Mouse (Mus musculus): ENCODE results near the gene Olfr1024. TPM values are rescaled to one million over a fixed set of nuclear protein-coding genes. Genes with fewer than 3 reads are reported as not detected.

The Olfr1024 gene
- polyA plus RNA-seq (2015; fragmentation: Nextera tagmentation; extraction: Ambion mirVana), result not detected in 2 replicates

DNA sequence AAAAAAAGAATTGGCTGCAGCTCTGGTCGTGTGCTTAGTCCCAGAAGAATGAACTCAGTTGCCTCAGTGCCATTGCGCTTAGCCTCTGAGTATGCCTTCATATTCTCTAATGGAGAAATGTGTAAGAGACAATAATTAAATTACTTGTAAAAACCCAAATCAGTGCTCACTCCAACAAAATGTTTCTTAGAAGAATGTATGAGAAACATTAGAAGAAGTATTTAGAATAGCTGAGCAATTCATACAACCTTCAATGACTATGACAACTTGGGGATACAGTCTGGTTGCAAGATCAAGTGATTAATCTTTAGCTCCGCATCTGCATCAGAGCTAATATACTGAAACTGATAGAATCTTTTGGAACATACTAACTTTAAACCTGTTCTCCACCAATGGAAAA lies at the start of gene Olfr1024:
Gene Olfr1024, minus strand, starts transcription at position 101 of the 400 bp plus-strand sequence.
- Histone ChIP-seq H3K4me3 (ENCODE audit: low read length) (no peak within 1 kb of the TSS), H3K27ac (ENCODE audit: low read length) (no peak within 1 kb of the TSS), H3K36me3 (ENCODE audit: control insufficient read depth, insufficient read depth, low read length) (no peaks in the 10 kb centered on the region), H3K9ac (ENCODE audit: low read length) (no peak within 1 kb of the TSS), H3K4me1 (replicated peaks; ENCODE audit: control insufficient read depth, insufficient read depth, low read length) (no peaks in the 10 kb centered on the region), H3K9me3 (ENCODE audit: control insufficient read depth, low read length) (no peaks in the 10 kb centered on the region), H3K4me2 (ENCODE audit: low read depth, low read length) (no peak within 1 kb of the TSS), H3K27me3 (ENCODE audit: control insufficient read depth, insufficient read depth, low read depth, low read length) (no peaks in the 10 kb centered on the region)
- 85% methylated on average over 3 of the region's 3 CpGs for WGBS
- no peak for ATAC-seq (ENCODE audit: low read depth)

DNA sequence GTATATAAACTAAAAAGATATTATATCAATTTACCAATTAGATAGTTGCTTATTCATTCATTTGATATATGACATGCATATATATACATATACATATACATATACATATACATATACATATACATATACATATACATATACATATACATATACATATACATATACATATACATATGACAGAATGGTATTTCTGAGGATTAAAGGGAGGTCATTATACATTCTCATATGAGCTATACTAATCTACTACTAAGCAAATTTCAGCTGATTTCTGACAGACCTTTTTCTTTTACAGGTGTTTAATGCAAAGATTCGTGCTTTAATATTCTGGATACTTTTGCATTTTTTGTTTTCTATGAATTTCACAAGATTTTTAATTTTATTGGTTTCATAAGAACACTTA lies 45.3 kb upstream of the Olfr1024 start, which contains the start of gene Olfr1028:
Gene Olfr1028, plus strand, starts transcription at position 301 of the 400 bp plus-strand sequence.
- H3K9me3 ChIP-seq (ENCODE audit: control insufficient read depth, low read length), result no peaks in the 10 kb centered on the region
- no peaks in the 10 kb centered on the region for H3K36me3 ChIP-seq (ENCODE audit: control insufficient read depth, insufficient read depth, low read length)
- no peaks in the 10 kb centered on the region for H3K4me1 ChIP-seq (replicated peaks; ENCODE audit: control insufficient read depth, insufficient read depth, low read length)
- H3K27me3 ChIP-seq (ENCODE audit: control insufficient read depth, insufficient read depth, low read depth, low read length), result no peaks in the 10 kb centered on the region
- no peak within 1 kb of the TSS for H3K9ac ChIP-seq (ENCODE audit: low read length)
- no peak within 1 kb of the TSS for H3K4me3 ChIP-seq (ENCODE audit: low read length)
- no peak within 1 kb of the TSS for H3K4me2 ChIP-seq (ENCODE audit: low read depth, low read length)
- no peak within 1 kb of the TSS for H3K27ac ChIP-seq (ENCODE audit: low read length)
- WGBS, result 55% methylated on average over 1 of the region's 1 CpGs
- no peak for ATAC-seq (ENCODE audit: low read depth)

DNA sequence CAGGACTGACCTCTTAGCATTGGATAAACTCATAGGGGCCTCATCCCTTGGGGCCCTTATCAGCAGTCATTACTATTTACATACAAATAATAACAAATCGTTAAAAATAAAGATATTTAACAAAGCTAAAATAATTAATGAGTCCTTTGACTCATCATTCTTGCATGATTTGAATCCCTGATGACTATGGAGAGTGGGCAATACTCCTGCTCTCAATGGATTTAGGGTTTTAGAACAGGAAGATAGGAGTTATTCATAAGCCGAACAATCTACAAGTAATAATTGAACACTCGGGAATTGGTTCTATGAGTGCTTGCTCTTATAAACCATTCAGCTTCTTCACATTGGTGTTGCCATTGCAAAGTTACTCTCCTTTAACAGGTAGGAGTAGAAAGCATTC lies 16.4 kb upstream of the Olfr1024 start, which contains the start of gene Olfr1026:
Gene Olfr1026, plus strand, starts transcription at position 301 of the 400 bp plus-strand sequence.
- no peak within 1 kb of the TSS for H3K4me3 ChIP-seq (ENCODE audit: low read length)
- 78% methylated on average over 3 of the region's 3 CpGs for WGBS
- no peak within 1 kb of the TSS for H3K27ac ChIP-seq (ENCODE audit: low read length)
- ATAC-seq (ENCODE audit: low read depth), result no peak
- H3K4me2 ChIP-seq (ENCODE audit: low read depth, low read length), result no peak within 1 kb of the TSS
- no peaks in the 10 kb centered on the region for H3K4me1 ChIP-seq (replicated peaks; ENCODE audit: control insufficient read depth, insufficient read depth, low read length)
- no peaks in the 10 kb centered on the region for H3K9me3 ChIP-seq (ENCODE audit: control insufficient read depth, low read length)
- H3K27me3 ChIP-seq (ENCODE audit: control insufficient read depth, insufficient read depth, low read depth, low read length), result no peaks in the 10 kb centered on the region
- no peak within 1 kb of the TSS for H3K9ac ChIP-seq (ENCODE audit: low read length)
- no peaks in the 10 kb centered on the region for H3K36me3 ChIP-seq (ENCODE audit: control insufficient read depth, insufficient read depth, low read length)

DNA sequence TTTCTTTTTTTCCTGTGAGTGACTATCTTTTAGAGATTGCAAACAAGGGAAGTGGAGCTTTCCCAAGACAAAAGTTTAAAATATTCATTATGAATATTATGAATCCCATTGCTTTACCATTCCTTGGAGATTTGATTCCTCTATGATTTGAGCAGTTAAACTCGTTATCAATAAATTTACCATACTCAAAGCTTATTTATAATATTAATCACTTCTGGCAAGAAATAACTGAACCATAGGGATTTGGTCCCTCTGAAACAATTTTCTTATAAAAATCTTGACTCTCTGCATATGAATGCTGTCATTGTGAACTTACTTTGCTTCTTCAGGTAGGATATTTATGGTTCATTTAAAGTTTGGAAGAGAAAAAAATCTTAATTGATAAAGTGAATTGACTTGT lies 10.0 kb upstream of the Olfr1024 start, which contains the start of gene Olfr1025-ps1:
Gene Olfr1025-ps1, plus strand, starts transcription at position 301 of the 400 bp plus-strand sequence.
- Histone ChIP-seq H3K4me3 (ENCODE audit: low read length) (no peak within 1 kb of the TSS), H3K9me3 (ENCODE audit: control insufficient read depth, low read length) (no peaks in the 10 kb centered on the region), H3K9ac (ENCODE audit: low read length) (no peak within 1 kb of the TSS), H3K36me3 (ENCODE audit: control insufficient read depth, insufficient read depth, low read length) (no peaks in the 10 kb centered on the region), H3K4me2 (ENCODE audit: low read depth, low read length) (no peak within 1 kb of the TSS), H3K27me3 (ENCODE audit: control insufficient read depth, insufficient read depth, low read depth, low read length) (no peaks in the 10 kb centered on the region), H3K4me1 (replicated peaks; ENCODE audit: control insufficient read depth, insufficient read depth, low read length) (no peaks in the 10 kb centered on the region), H3K27ac (ENCODE audit: low read length) (no peak within 1 kb of the TSS)
- no peak for ATAC-seq (ENCODE audit: low read depth)
- WGBS, result 46% methylated on average over 1 of the region's 1 CpGs

DNA sequence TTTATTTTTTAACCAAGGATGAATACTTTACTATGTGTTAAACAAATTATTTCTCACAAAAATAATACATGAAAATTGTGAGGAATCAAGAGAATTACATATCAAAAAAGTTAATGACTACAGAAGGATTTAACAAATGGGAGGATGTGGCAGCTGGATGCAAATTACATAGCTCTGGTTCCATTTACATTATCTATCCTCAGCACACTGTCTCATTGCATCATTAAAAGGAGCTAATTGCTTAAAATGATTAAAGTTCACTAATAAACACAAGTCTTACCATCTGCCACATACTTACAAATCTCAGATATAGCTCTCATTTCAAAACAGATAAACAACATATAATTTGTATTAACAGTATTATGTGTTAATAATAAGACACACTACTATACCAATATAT lies 8.3 kb upstream of the Olfr1024 start:
- Histone ChIP-seq H3K9ac (ENCODE audit: low read length) (no peak overlapping the region), H3K4me1 (replicated peaks; ENCODE audit: control insufficient read depth, insufficient read depth, low read length) (no peaks in the 10 kb centered on the region), H3K27ac (ENCODE audit: low read length) (no peak overlapping the region), H3K36me3 (ENCODE audit: control insufficient read depth, insufficient read depth, low read length) (no peaks in the 10 kb centered on the region), H3K9me3 (ENCODE audit: control insufficient read depth, low read length) (no peaks in the 10 kb centered on the region), H3K27me3 (ENCODE audit: control insufficient read depth, insufficient read depth, low read depth, low read length) (no peaks in the 10 kb centered on the region), H3K4me2 (ENCODE audit: low read depth, low read length) (no peak overlapping the region), H3K4me3 (ENCODE audit: low read length) (no peak overlapping the region)
- no peak for ATAC-seq (ENCODE audit: low read depth)

DNA sequence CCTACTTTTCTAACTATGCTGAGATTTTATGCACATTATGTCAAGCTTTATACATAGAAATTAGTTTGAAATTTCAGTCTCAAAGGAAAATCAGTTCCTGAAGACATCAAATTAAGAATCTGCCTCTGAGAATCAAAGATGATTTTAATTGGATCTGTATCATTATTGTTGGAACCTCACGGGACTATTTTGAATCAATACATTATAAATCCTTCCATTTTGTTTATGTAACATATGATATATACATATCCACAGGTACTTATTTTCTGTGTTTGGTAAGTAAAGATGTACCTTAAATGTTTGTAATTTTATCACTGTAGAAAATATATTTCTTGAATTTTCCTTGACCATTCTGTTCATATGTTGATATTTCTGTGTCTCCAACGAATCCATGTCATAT lies 19.5 kb downstream of the Olfr1024 start, which contains the start of gene Olfr1023:
Gene Olfr1023, plus strand, starts transcription at position 301 of the 400 bp plus-strand sequence.
- WGBS, result 57% methylated on average over 2 of the region's 2 CpGs
- no peak within 1 kb of the TSS for H3K4me2 ChIP-seq (ENCODE audit: low read depth, low read length)

DNA sequence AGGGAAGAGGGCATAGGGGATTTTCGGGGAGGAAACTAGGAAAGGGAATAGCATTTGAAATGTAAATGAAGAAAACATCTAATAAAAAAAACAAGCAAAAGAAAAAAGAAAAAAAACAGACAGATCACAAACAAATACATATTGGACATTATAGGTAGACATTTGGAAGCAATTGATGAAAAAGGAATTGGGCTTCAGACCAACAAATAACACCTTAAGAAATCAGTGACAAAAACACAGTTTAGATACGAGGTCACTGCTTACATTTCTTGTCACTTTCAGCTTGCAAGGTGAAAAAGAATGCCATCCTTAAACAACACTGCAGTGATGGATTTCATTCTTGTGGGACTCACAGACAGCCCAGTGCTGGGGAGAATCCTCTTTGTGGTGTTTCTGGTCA lies 36.6 kb downstream of the Olfr1024 start, which contains the start of gene Olfr1022:
Gene Olfr1022, plus strand, starts transcription at position 301 of the 400 bp plus-strand sequence.
- Histone ChIP-seq H3K4me2 (ENCODE audit: low read depth, low read length) (no peak within 1 kb of the TSS), H3K4me3 (ENCODE audit: low read length) (no peak within 1 kb of the TSS), H3K9ac (ENCODE audit: low read length) (no peak within 1 kb of the TSS), H3K27ac (ENCODE audit: low read length) (no peak within 1 kb of the TSS), H3K9me3 (ENCODE audit: control insufficient read depth, low read length) (no peaks in the 10 kb centered on the region), H3K4me1 (replicated peaks; ENCODE audit: control insufficient read depth, insufficient read depth, low read length) (no peaks in the 10 kb centered on the region), H3K27me3 (ENCODE audit: control insufficient read depth, insufficient read depth, low read depth, low read length) (no peaks in the 10 kb centered on the region), H3K36me3 (ENCODE audit: control insufficient read depth, insufficient read depth, low read length) (no peaks in the 10 kb centered on the region)
- WGBS, result 37% methylated on average over 2 of the region's 2 CpGs
- ATAC-seq (ENCODE audit: low read depth), result no peak

More for the DNA sequence above, 19.5 kb downstream of the Olfr1024 start, which contains the start of gene Olfr1023:
- Histone ChIP-seq H3K4me1 (replicated peaks; ENCODE audit: control insufficient read depth, insufficient read depth, low read length) (no peaks in the 10 kb centered on the region), H3K36me3 (ENCODE audit: control insufficient read depth, insufficient read depth, low read length) (no peaks in the 10 kb centered on the region), H3K9me3 (ENCODE audit: control insufficient read depth, low read length) (no peaks in the 10 kb centered on the region), H3K4me3 (ENCODE audit: low read length) (no peak within 1 kb of the TSS), H3K27ac (ENCODE audit: low read length) (no peak within 1 kb of the TSS), H3K27me3 (ENCODE audit: control insufficient read depth, insufficient read depth, low read depth, low read length) (no peaks in the 10 kb centered on the region), H3K9ac (ENCODE audit: low read length) (no peak within 1 kb of the TSS)
- ATAC-seq (ENCODE audit: low read depth), result no peak

Other genes with a start within 250 kb of the Olfr1024 start
- not detected in 2 replicates for gene Olfr154, start 240.6 kb downstream of the Olfr1024 start, polyA plus RNA-seq (2015; fragmentation: Nextera tagmentation; extraction: Ambion mirVana)
- gene Olfr1006, start 226.3 kb downstream of the Olfr1024 start, polyA plus RNA-seq (2015; fragmentation: Nextera tagmentation; extraction: Ambion mirVana), result not detected in 2 replicates
- gene Olfr1008, start 215.6 kb downstream of the Olfr1024 start, polyA plus RNA-seq (2015; fragmentation: Nextera tagmentation; extraction: Ambion mirVana), result not detected in 2 replicates
- gene Olfr1009, start 189.6 kb downstream of the Olfr1024 start, polyA plus RNA-seq (2015; fragmentation: Nextera tagmentation; extraction: Ambion mirVana), result not detected in 2 replicates
- gene Olfr1012, start 142.3 kb downstream of the Olfr1024 start, polyA plus RNA-seq (2015; fragmentation: Nextera tagmentation; extraction: Ambion mirVana), result not detected in 2 replicates
- not detected in 2 replicates for gene Olfr1013, start 138.0 kb downstream of the Olfr1024 start, polyA plus RNA-seq (2015; fragmentation: Nextera tagmentation; extraction: Ambion mirVana)
- not detected in 2 replicates for gene Olfr1014, start 132.3 kb downstream of the Olfr1024 start, polyA plus RNA-seq (2015; fragmentation: Nextera tagmentation; extraction: Ambion mirVana)
- gene Olfr1015, start 123.0 kb downstream of the Olfr1024 start, polyA plus RNA-seq (2015; fragmentation: Nextera tagmentation; extraction: Ambion mirVana), result not detected in 2 replicates
- gene Olfr1016, start 102.5 kb downstream of the Olfr1024 start, polyA plus RNA-seq (2015; fragmentation: Nextera tagmentation; extraction: Ambion mirVana), result not detected in 2 replicates
- gene Olfr1018, start 86.6 kb downstream of the Olfr1024 start, polyA plus RNA-seq (2015; fragmentation: Nextera tagmentation; extraction: Ambion mirVana), result not detected in 2 replicates
- gene Olfr1019, start 59.6 kb downstream of the Olfr1024 start, polyA plus RNA-seq (2015; fragmentation: Nextera tagmentation; extraction: Ambion mirVana), result not detected in 2 replicates
- gene Olfr1020, start 58.0 kb downstream of the Olfr1024 start, polyA plus RNA-seq (2015; fragmentation: Nextera tagmentation; extraction: Ambion mirVana), result not detected in 2 replicates
- gene Olfr1022, start 36.5 kb downstream of the Olfr1024 start, polyA plus RNA-seq (2015; fragmentation: Nextera tagmentation; extraction: Ambion mirVana), result not detected in 2 replicates
- gene Olfr1023, start 19.4 kb downstream of the Olfr1024 start, polyA plus RNA-seq (2015; fragmentation: Nextera tagmentation; extraction: Ambion mirVana), result not detected in 2 replicates
- not detected in 2 replicates for gene Olfr1025-ps1, start 10.1 kb upstream of the Olfr1024 start, polyA plus RNA-seq (2015; fragmentation: Nextera tagmentation; extraction: Ambion mirVana)
- gene Olfr1026, start 16.5 kb upstream of the Olfr1024 start, polyA plus RNA-seq (2015; fragmentation: Nextera tagmentation; extraction: Ambion mirVana), result not detected in 2 replicates
- gene Olfr1028, start 45.4 kb upstream of the Olfr1024 start, polyA plus RNA-seq (2015; fragmentation: Nextera tagmentation; extraction: Ambion mirVana), result not detected in 2 replicates
- gene Olfr1029, start 68.8 kb upstream of the Olfr1024 start, polyA plus RNA-seq (2015; fragmentation: Nextera tagmentation; extraction: Ambion mirVana), result not detected in 2 replicates
- gene Olfr1030, start 74.2 kb upstream of the Olfr1024 start, polyA plus RNA-seq (2015; fragmentation: Nextera tagmentation; extraction: Ambion mirVana), result not detected in 2 replicates
- gene Olfr1031, start 85.3 kb upstream of the Olfr1024 start, polyA plus RNA-seq (2015; fragmentation: Nextera tagmentation; extraction: Ambion mirVana), result not detected in 2 replicates
- not detected in 2 replicates for gene Olfr1032, start 100.5 kb upstream of the Olfr1024 start, polyA plus RNA-seq (2015; fragmentation: Nextera tagmentation; extraction: Ambion mirVana)
- 3.9 and 5.5 TPM in 2 replicates for gene Olfr1033, start 115.6 kb upstream of the Olfr1024 start, polyA plus RNA-seq (2015; fragmentation: Nextera tagmentation; extraction: Ambion mirVana)
- gene Olfr1034, start 140.8 kb upstream of the Olfr1024 start, polyA plus RNA-seq (2015; fragmentation: Nextera tagmentation; extraction: Ambion mirVana), result 0.10 TPM in 1 of 2 replicates, not detected in the other
- gene Olfr1036, start 168.9 kb upstream of the Olfr1024 start, polyA plus RNA-seq (2015; fragmentation: Nextera tagmentation; extraction: Ambion mirVana), result not detected in 2 replicates
- not detected in 2 replicates for gene Olfr1037, start 182.3 kb upstream of the Olfr1024 start, polyA plus RNA-seq (2015; fragmentation: Nextera tagmentation; extraction: Ambion mirVana)
- gene Olfr1039, start 230.9 kb upstream of the Olfr1024 start, polyA plus RNA-seq (2015; fragmentation: Nextera tagmentation; extraction: Ambion mirVana), result not detected in 2 replicates
- not detected in 2 replicates for gene Olfr1040, start 241.7 kb upstream of the Olfr1024 start, polyA plus RNA-seq (2015; fragmentation: Nextera tagmentation; extraction: Ambion mirVana)

Measured in lung, embryonic 16.5 days (tissue).